In the genomic region with DNA sequence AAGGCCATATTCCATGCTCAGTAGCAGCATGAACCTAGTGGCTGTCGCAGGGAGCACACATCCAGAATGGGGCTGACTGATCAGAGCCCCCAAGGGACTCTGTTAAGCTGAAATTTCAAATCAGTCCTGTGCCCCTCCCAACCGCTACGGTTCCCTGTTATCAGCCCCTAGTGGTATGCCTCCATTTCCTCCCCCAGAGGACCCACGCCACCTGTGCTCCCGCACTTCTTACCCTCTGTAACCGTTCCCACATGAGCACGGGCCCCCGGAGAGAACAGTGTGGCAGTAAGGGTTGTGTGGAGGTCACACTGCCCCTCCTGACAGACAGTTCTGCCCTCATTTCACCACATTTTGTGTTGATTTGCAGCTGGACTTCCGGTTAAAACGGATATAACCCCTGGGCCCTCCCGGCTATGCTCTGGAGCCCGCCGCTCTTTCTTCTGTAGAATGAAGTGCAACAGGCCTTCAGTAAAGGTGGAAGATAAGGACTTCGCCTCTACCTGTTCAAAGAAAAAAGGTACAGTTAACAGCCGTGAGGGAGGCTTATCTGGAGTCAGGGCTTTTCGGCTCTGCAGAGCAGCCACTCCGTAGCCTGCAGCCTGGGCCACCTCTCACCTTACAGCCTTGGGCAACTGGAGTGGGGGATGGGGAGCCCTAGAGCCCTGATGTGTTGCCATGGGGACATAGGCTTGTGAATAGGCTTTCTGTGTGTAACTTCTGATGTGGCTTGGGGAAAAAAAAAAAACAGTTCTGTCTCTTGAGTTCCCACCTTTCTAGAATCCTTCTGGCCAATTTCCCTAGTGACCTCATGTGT, we compare ENCODE assay signal across 8 mouse cellular contexts.
A peak's percentile ranks its signal among the peaks of the same experiment; 100 is the strongest.
DNase-seq lines count a peak whose midpoint lies in the region; ATAC-seq lines count a peak whose summit lies in the region.

No protein-coding gene starts in this region.

- no peak overlapping the region for H3K27ac ChIP-seq in kidney, embryonic 16.5 days (ENCODE audit: low read length)
- peak overlapping the region; percentile 79 for H3K27ac ChIP-seq in liver, embryonic 11.5 days (ENCODE audit: low read depth, low read length)

- H3K36me3 ChIP-seq in kidney, embryonic 16.5 days (ENCODE audit: insufficient read depth, low read length): peaks cover 3% of the 10 kb centered on the region; the same call in 1 of the 2 replicates
- H3K36me3 ChIP-seq in liver, embryonic 11.5 days (ENCODE audit: control insufficient read depth, insufficient read depth, low read length): no peaks in the 10 kb centered on the region

- H3K9me3 ChIP-seq in kidney, embryonic 16.5 days (ENCODE audit: low read length): no peaks in the 10 kb centered on the region
- H3K9me3 ChIP-seq in liver, embryonic 11.5 days (ENCODE audit: control insufficient read depth, low read length): no peaks in the 10 kb centered on the region

- 23% methylated on average over 17 of the region's 17 CpGs for WGBS in kidney, embryonic 16.5 days
- 11% methylated on average over 17 of the region's 17 CpGs for WGBS in liver, embryonic 11.5 days

- H3K4me2 ChIP-seq in kidney, embryonic 16.5 days (replicated peaks; ENCODE audit: low read depth, low read length): peak overlapping the region; percentile 1; the same call in 1 of the 2 replicates
- peak overlapping the region; percentile 70 for H3K4me2 ChIP-seq in liver, embryonic 11.5 days

- H3K27me3 ChIP-seq in kidney, embryonic 16.5 days (ENCODE audit: insufficient read depth, low read length): no peaks in the 10 kb centered on the region
- H3K27me3 ChIP-seq in liver, embryonic 11.5 days (replicated peaks; ENCODE audit: control insufficient read depth, insufficient read depth, low read length): no peaks in the 10 kb centered on the region

- DNase-seq in kidney, postnatal 25 days: no peak
- DNase-seq in embryo, embryonic 11.5 days (ENCODE audit: low read depth, low spot score): peak; percentile 39
- DNase-seq in liver, embryonic 11.5 days (ENCODE audit: low spot score): peak; percentile 66
- DNase-seq in spleen, postnatal 36 days (ENCODE audit: low spot score in 2 of 2): peak; percentile 8 to 17
- no peak for DNase-seq in left cerebral cortex, adult 8-10 months (ENCODE audit: low spot score in 2 of 2)
- DNase-seq in cerebellum, adult 11 months: no peak
- no peak for DNase-seq in layer of hippocampus, postnatal 14 days (ENCODE audit: low spot score in 2 of 2)

- no peak overlapping the region for H3K9ac ChIP-seq in kidney, embryonic 16.5 days (replicated peaks; ENCODE audit: low read length)
- peak overlapping the region; percentile 63 for H3K9ac ChIP-seq in liver, embryonic 11.5 days (ENCODE audit: low read depth, low read length)

- H3K4me3 ChIP-seq in kidney, embryonic 16.5 days (ENCODE audit: low read length): no peak overlapping the region
- peak overlapping the region; percentile 53 for H3K4me3 ChIP-seq in liver, embryonic 11.5 days (ENCODE audit: low read depth, low read length)

- 0 out of 2 replicates have a peak, but pooled peaks have one; percentile 49 for ATAC-seq in kidney, embryonic 16.5 days (ENCODE audit: low FRiP score, low TSS enrichment)
- ATAC-seq in liver, embryonic 11.5 days (replicated peaks; ENCODE audit: low FRiP score): peak; percentile 78

- peaks cover 7% of the 10 kb centered on the region for H3K4me1 ChIP-seq in kidney, embryonic 16.5 days (ENCODE audit: insufficient read depth, low read length)
- peaks cover 13% of the 10 kb centered on the region for H3K4me1 ChIP-seq in liver, embryonic 11.5 days (replicated peaks; ENCODE audit: control insufficient read depth, insufficient read depth, low read length)

Comparison
In these comparisons a context has a peak if more than half of its experiments do, and no peak if none do; other contexts are left out.
1. DNase-seq: peak in embryo, embryonic 11.5 days (single experiment), liver, embryonic 11.5 days (single experiment) and spleen, postnatal 36 days (2 of 2); none in kidney, postnatal 25 days (0 of 2), left cerebral cortex, adult 8-10 months (0 of 2), cerebellum, adult 11 months (single experiment) and layer of hippocampus, postnatal 14 days (0 of 2).